ENCODE assay signal across 11 mouse cellular contexts in the genomic region with DNA sequence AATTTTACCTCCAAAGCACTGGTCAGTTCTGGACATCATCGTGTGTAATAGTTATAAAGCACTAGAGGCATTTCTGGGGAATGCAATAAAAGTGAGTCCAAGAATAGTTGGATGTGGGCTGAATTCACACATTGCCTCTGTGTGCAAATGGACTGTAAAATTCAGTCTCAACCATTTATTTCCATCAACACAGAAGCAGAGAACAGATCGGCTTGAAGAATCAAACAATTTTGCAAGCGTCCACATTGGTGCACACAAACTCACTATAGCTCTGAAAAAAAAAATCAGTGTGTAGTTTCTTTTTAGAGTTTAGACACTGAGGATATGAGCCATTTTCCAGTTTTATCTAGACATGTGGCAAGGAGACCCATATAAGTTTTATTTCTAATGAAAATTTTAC.
"Had no signal": no experiment of that assay in that cellular context is flagged by ENCODE, and none has a peak within 500 bp of the region (broad histone marks: within the 10 kb centered on the region; RNA-seq: fewer than 3 reads in every experiment).

No protein-coding gene starts in this region.

- ATAC-seq: liver, postnatal 0 days; lung, postnatal 0 days; midbrain, embryonic 13.5 days; midbrain, embryonic 15.5 days had no signal

- DNase-seq: liver, postnatal 0 days; lung, adult 2 months; lung, postnatal 14 days; lung, postnatal 36 days; right cerebral cortex, postnatal 25 days; thymus, adult 18-20 months; thymus, postnatal 14 days; thymus, postnatal 36 days had no signal
